Mouse (Mus musculus) megakaryocyte, embryonic 14.5 days (primary cell): Measurements from ENCODE around the gene Rtn4rl1.

ENCODE experiments used
- FLI1 ChIP-seq: IDR thresholded peaks from 2 replicates; pipeline ENCODE4 v1.6.1; 2012; ENCODE audit warnings: low read length, inconsistent platforms, mixed read lengths
- GATA1 ChIP-seq: IDR thresholded peaks from 3 replicates; pipeline ENCODE4 v1.6.1; 2012; ENCODE audit warnings: mixed read lengths, low read length, inconsistent platforms, borderline replicate concordance

GRCm38 (mm10) chr11:75162591-75163080 is 30.9 kb upstream of the Rtn4rl1 start:
- TF ChIP-seq GATA1 (no peak), FLI1 (no peak)
